Mouse (Mus musculus) erythroblast, embryonic 14.5 days (primary cell): Measurements from ENCODE around the gene Pltp.

ENCODE experiments used
- GATA1 ChIP-seq: IDR thresholded peaks from 2 replicates; pipeline ENCODE4 v1.6.1; 2012; ENCODE audit warnings: low read length, inconsistent platforms, mixed read lengths
- TAL1 ChIP-seq: IDR thresholded peaks from 3 replicates; pipeline ENCODE4 v1.6.1; 2012; ENCODE audit warnings: low read length, inconsistent platforms, mixed read lengths

- no peak for TF ChIP-seq GATA1
- TF ChIP-seq TAL1, result no peak
Measured at GRCm38 (mm10) chr2:164823181-164823585, 34.3 kb downstream of the Pltp start.
